Mouse (Mus musculus) layer of hippocampus, postnatal 25 days (tissue): ENCODE measurements around the gene Prom1. TPM values are rescaled to one million over a fixed set of nuclear protein-coding genes. Genes with fewer than 3 reads are reported as not detected.

Experiments
- DNase-seq, 2 experiments: peaks; one replicate each; pipeline ENCODE4 v3.0.0; 2022; ENCODE audit warnings: mixed read lengths in 2 of 2, low spot score in 1 of 2; ENCODE audit errors: extremely low spot score in 1 of 2
- total RNA-seq, 2 experiments: library from RNA; stranded (reverse); gene quantifications; 2 replicates each; pipeline ENCODE4 v1.2.3; 2021

Gene Prom1
- total RNA-seq, 2 experiments from 2014 or later, result 22.3 to 27.0 TPM

DNA sequence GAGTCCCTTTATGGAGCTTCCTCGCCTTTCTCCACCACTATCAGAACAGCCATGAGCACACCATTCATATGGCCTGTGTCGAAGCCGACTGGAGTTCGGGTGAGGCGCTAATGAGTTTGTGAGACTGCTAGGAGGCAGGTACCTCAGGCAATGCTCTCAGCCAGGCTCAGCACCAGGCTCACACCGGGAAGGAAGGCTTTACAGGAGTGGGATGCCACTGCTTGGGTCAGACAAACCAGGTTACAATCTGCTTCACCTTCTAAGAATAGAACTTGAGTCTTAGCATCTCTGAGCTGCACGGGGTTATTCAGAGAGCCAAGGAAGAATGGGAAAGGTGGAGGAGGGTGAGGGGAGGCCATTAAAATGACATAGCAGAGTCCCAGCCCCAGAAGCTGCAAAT lies 16.0 kb downstream of the Prom1 start:
- DNase-seq, result no peak

DNA sequence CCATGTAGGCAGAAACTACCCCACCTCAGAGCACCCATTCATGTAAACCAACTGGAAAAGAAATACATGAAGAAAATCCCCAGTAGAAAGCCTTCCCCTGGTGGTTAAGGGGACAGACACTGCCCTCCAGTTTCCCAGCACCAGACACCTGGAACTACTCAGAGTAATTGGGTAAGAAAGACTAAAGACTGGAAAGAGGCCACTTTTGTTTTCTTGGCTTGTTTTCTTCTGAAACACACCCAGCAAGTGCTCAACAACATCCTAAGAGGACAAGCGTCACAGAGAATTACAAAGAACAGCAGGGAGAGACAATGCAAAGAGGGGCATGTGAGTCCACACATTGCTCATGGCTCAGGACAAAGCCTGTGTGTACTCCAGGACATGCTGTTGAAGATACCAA lies 20.7 kb downstream of the Prom1 start:
- DNase-seq, result no peak

DNA sequence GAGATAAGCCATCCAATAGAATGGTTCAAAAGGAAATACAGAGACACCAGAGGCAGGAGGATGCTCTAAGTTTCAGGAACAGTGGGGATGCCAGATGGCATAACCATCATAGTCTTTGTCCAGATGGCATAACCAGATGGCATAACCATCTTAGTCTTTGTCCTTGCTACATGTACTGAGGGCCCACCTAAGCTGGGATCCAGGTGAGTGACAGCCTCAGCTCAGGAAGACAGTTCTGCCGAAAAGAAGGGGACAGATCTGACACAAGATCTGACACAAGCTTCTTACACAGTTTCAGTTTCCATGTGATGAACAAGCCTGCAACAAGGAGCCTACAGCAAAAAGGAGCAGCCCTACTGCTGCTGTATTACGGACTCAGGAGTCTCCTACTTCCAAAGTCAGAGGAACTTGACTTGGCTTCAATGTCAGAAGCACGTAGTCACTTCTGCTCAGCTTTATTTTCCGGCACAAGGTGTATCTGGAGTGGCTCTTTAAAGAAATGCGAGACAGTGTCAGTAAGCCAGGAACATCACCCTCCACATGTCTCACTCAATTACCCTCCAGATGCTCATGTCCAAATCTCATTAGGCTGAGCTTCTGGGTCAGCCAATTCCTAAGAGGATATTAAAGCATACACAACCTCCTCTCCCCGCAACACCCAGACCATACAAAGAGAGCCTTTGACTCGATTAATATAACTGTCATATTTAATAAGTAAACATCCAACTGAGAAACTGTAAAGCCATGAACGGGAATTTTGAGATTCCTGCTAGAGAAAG lies 21.4 kb downstream of the Prom1 start:
- DNase-seq, result no peak

DNA sequence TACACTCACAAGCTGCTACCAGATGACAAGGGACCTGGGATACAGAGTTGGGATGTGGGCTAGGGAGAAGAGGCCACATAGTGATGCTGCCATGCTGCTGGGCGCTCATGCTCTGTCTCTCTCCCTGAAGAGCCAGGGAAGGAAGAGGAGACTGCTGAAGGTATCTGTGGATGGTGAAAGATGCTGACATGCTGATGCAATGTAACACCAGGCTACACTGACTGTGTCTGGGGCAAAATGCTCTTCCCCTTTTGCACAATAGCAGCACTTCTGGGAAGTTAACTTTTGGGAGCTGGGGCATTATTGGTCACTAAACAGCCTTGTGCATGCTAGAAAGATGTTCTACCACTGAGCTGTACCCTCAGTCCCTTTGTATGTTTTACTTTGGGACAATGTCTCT lies 26.4 kb downstream of the Prom1 start:
- DNase-seq, result no peak

DNA sequence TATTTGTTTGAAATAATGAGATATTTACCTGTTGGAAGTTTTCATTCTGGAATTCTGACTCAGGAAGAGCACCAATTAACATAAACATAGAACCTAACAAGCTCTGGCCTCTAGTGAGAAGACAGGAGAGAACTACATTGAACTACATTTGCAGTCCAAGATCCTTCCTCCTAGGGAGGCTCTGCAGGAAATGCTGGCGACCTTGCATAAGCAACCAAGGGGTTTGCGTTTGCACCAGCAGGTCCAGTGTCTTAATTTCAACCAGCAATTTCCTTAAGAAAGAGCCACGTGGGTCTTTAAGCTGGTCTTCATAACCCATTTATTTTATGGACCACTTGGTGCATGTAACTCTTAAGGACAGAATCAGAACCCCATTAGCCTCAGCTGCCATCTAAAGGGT lies 28.2 kb downstream of the Prom1 start:
- no peak for DNase-seq

DNA sequence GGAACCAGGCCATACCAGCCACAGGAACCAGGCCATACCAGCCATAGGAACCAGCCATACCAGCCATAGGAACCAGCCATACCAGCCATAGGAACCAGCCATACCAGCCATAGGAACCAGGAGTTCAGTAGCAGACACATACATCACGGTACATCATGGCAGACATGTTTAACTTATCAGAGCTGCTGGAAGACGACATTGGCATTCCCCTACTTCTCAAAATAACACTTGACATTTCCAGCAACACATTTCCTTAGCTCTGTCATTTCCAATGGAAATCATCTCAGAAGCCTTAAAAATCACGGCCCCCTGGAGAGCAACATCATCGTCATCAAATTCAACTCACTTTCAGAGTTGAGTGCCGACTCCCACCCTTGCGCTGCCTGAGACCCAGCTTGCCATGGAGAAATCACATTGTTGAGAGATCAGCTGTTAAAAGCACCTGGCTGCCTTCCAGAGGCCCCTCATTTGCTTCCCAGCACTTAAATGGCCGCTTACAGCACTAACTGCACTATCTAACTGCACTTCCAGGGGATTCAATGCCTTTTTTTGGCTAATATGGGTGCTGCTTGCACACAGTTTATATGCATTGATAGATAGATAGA lies 31.2 kb downstream of the Prom1 start:
- DNase-seq, result no peak

DNA sequence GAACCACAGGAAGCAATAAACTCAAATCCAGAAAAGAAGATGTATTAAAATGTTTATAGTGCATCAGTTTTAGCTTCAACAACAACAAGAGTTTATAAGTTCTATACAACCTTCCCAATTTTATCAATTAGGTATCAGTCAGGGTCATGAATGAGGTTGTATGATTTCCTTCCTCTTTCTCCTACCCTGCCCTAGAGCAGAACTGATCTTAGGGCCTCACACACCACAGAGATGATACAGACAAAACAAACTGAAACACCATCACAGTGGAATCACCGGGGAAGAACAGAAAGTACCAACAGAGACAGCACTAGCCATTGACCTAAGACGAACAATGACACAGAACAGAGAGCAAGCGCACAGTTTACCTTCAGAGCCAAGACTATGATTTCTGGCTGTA lies 43.6 kb downstream of the Prom1 start:
- no peak for DNase-seq

DNA sequence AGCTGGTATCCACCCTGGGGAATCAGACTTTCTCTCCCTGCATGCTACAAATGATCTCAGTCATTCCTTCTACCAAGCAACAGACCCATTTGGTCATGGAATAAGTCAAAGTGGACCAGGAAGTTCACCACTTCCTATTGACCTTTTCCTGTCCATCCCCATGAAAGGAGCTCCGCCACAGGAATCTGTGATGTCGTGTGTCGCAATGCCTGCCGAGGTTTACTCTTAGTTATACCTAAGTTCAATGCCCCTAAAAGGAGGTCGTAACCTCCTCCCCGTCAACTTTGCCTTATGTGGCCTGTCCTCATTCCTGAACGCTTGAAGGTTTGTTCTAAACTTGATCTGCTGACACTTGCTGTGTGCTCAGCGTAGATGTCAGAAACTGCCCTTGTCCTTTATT lies 51.6 kb downstream of the Prom1 start:
- no peak for DNase-seq

DNA sequence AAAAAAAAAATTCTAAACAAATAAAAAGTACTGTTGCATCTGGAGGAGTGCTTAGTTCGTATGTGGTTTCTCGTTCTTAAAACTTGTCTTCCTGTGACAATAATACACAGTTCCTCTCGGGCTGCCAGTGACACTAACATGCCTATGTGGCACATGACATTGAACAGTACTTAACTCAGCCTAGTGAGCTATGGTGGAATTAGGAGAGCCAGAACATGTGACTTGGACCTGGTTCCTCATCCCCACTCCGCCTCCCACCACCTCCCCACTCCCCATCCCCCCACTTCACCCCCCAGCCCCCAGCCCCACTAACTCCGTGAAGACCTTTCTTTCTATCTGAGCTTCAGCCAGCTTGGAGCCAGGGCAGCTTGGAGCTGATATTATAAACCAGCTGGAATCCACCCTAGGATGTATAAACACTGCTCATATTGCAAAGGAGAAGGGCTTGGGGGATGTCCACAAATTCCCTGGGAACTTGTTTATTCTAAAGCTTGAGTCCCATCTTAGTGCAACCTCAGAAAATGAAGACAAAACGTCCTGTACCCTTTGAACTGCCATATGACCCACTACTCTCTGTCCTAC lies 52.3 kb downstream of the Prom1 start:
- no peak for DNase-seq

DNA sequence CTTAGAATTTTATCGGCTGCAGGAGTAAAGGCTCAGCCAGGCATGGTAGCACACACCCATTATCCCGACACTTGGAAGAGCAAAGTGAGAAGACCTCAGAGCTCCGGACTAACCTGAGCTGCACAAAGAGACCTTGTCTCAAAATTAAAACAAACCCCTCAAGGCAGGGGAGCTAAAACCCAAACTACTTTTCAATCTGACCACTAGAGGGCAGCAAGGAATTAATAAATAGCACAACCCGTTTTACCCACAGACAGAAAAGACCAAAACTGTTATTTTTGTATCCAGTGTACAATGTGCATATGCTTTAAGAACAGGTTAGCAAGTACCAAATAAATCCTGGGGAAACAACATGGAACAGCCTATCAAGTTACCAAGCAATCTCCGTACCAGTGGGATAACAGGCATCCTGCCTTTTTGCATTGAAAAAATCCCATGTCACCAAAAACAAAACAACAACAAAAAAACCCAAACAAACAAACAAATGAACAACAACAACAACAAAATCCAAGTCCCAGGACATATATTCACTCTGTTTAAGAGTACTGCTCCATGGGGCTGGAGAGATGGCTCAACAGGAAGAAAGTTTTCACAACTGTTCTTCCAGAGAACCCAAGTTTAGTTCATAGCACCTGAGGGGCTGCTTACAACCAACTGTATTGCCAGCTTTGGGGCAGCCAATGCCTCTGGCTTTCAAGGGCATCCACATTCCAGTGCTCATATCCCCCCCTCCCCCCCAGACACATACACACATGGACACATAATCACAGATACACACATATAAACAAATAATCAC lies 53.1 kb downstream of the Prom1 start:
- no peak for DNase-seq

DNA sequence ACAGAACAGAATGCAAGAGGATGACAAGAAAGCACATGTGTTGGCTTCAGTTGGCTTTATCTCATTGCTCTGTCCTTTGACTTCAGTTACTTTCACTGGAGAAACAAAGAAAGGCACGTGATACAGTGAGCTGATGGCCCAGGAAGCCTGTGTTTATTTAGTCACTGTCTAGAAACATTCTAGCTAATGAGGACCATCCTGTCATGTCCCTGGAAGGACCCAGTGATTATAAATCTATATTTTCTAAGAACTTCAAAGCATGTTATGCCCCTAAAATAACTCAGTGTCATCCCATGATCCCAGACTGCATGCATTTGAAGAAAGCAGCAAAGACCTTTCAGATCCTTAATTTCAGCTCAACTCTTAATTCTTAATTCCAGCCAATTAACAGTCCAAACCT lies 60.1 kb downstream of the Prom1 start:
- DNase-seq, result no peak

DNA sequence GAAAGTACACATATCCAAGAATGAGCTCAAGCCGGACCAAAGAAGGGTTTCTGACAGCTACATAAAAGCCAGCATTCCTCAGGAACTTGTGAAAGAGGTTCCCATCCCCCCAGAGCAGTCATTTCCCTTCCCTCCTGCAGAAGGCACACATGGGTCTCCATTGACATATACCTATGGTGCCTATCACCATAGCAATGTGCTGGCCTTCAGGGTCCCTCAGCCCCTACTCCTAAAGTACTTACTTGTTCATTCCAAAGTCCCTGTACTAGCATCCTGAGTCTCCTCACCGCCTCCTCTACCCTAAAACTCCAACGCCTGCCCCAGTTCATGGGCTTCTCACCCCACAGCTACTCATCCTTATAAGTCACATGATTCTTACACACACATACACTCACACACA lies 60.8 kb downstream of the Prom1 start:
- DNase-seq, result no peak

DNA sequence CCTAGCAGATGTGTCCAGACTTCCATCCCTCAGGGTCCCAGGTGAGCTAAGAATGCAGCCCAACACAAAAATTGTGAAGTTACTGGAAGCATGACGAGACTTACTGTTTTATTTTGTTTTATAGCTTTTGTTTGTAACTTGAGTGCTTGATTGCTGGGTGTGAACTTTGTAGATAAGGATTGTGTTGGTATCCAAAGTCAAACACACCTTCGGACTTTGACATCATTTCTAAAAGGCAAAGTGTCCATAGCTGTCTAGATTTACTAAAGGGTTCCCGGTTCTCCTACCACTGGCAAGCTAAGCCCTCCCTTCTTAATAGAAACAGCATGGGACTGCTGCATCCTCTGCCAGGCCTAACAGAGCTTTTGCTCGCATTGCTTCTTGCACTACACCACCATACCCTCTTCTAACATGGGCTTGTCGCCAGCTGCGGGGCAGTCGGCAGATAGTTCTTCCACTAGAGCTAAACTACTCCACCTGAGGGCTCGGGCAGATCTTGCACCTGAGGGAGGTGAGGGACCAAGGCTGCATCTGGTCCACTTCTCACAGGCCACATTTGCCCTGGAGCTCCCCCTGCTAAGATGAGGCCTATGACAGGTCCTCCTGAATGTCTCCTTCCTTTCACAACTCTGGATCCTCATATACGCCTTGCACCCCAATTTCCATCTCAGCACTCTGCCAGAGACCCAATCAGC lies 103.4 kb downstream of the Prom1 start:
- DNase-seq, result no peak

DNA sequence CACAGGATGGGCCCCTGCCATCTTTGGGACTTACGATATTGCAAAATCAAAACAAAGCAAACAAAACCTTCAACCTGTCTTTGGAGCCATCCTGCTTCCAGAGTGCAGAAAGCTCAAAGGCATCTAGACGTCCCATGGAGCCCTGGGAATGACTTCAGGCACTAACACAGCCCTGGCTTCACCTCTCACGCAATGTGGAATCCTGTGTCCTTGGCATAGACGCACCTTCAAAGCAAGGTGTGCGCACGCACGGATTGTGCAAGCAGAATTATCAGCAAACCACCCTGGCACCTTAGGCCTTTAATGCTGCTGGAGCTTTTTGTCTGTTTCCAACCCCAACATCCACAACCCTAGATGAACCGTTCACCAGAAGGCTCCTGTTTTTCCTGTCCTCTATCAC lies 104.2 kb downstream of the Prom1 start:
- DNase-seq, result no peak

DNA sequence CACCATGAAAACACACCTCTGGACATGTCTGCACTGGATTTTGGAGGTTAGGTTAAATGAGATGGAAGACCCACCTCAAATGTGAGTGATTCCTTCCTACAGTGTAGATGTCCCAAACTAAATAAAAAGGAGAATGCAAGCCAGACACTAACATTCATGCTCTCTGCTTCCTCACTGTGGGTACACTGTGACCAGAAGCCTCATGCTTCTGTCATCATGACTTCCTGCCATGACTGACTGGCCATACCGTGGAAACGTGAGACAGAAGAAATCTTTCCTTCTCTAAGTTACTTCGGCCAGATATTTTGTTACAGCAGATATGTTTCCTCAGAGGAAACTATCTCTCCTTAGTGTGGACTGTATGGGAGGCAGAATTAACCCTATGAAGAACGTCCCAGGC lies 105.7 kb downstream of the Prom1 start:
- no peak for DNase-seq

DNA sequence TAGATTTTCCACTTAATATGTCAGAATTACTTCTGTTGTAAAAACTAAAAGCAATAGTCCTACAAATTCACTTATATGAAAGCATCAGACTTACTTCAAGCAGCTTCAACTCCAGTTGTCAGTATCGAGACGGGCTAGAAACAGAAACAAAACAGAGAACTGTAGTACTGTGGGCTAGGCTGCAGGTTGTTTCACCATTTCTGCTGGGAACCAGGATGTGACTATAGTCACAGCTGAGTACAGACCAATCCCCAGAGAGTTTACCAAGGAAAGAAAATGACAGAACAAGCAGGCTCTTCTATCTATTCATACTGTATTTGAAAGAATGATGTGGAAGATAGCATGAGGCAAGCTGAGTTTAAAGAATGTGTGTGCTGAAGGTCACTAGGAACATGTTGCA lies 106.9 kb downstream of the Prom1 start:
- DNase-seq, result no peak

DNA sequence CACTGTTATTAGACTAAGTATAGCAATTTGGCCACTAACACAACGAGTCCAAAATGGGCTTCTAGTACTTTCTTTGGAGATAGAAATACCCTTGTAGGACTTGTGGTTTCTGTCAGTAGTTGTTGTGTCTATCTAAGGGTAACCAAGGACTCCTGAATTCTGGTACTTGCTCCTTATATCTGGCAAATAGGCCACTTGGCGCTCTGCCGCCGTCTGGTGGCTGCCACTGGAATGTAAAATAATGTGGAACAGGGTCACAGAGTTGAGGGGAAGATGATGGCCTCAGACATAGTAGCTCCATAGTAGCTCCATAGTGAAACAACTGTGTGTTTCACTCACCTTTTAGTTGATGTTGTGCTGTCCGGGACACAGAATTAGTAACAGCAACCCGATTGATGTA lies 111.5 kb downstream of the Prom1 start:
- peak in 1 of 2 experiments; percentile 57 for DNase-seq

DNA sequence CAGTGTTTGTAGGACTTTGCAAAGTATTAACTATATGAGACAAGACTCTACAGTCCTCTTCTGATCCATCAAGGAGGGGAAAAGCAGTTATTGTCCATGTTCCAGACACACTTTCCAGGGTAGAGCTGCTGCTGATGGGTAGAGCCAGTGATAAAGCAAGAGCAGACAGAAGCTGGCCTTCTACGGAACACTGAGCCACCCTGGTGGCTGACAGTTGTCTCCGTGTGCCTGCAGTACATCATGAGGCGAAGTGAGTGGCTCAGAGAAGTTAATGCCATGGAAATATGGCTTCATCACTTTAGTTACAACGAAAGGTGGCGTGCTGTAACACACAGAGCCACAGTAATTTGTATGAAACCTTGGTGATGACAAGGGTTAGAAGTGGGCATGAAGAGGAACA lies 112.8 kb downstream of the Prom1 start:
- DNase-seq, result no peak

DNA sequence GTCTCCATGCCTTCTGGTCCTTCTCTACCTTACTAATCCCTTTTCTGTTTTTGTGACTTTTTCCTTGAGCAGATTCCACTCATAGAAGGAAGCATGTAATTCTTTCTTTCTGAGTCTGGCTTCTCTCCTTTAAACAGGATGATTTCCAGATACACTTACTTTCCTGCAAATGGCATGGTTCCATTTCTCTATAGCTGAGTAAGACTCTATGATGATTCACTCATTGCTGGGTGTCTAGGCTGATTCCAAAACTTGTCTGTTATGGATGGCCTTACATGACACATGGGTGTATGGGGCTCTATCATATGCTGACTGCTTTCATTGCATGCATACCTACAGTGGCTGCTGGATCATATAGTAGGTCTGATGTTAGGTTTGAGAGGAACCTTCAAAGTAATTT lies 115.6 kb downstream of the Prom1 start:
- no peak for DNase-seq

DNA sequence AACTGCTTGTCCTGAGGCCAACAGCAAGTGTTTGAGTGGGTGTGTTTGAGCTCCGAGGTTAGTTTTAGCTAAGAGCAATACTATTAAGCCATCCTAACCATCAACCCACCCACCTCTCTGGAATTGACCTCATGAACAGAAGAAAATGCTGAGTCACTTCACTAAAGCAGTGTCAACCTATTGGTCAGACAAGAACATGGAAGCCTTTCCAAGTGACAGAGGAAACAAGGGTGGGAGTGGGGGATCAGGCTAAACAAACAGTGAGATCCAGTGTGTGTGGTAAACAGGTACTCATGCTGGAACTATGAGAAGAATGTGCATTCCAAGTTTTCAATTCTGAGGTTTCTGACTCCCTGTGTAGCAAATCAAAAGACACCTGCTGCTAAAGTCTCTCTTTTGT lies 118.9 kb downstream of the Prom1 start:
- no peak for DNase-seq

DNA sequence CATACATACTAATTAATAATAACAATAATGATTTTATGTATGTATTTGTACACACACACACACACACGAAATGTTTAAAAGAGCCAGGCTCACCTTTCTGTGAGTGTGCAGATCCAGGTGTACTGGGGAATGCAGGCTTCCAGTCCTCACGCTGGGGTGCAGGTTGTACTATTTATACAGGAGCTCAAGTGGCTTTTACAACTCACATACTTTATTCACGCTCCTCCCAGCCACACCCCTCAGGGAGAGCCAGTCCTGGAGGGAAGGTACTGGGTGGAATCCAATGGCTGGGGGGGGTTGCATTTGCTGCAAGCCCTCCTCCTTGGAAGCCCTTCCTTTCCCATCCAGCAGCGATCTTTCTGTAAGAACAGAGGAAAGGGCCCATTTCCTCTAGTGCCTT lies 120.2 kb downstream of the Prom1 start, which contains the start of gene Fgfbp1:
Gene Fgfbp1 (minus strand): TSS at position 160 of the 400 bp plus-strand sequence.
- no peak for DNase-seq
